Mouse (Mus musculus): Measurements from ENCODE around the gene Cdc42.

The Cdc42 gene

DNA sequence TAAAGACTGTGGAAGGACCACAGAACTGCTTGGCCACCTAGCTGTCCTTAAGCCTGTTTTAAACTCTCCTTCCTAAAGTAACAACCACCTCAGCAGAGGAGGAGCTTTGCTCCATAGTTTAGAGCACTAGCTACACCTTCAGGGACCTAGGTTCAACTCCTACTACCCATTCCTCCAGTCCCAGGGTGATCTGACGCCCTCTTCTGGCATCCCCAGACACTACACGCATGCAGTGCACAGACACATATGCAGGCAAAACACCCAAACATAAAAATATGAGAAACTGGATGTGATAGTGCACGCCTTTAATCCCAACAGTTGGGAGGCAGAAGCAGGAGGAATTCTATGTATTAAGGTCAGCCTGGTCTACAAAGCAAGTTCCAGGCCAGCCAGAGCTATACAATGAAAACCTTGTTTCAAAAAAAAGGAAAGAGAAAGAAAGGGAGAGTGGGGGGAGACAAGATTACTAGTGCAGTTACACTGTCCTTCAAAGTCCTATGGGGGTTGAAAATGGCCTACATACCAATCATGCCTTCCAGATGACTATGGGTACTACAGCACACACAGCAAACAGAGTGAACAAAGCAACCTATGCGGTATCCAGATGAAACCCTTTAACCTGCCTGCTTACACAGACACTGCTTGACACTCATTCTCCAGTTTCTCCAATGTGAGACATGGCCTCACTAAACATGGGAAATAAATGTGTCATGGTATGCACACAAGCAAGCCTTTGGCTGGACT lies 41.3 kb downstream of the Cdc42 start:
- no peak for DNase-seq (ENCODE audit: low read depth)

DNA sequence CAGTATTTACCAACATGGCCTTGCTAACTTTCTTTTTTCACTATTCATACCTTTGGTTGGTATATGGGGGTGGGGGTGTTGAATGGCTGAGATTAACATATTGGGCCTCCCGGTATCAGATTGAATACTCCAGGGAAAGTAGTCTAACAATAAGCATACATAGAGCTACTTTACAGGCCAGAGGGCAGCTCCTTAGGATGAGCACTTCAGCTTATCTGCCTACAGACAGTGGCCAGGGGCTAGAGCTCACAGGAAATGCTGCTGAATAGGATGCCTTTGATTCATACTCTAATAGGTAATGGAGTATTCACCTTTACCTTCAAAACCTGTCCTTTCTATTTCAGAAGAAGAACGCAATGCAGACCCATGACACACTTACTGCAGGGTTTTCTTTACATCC lies 42.5 kb downstream of the Cdc42 start:
- DNase-seq (ENCODE audit: low read depth), result no peak

DNA sequence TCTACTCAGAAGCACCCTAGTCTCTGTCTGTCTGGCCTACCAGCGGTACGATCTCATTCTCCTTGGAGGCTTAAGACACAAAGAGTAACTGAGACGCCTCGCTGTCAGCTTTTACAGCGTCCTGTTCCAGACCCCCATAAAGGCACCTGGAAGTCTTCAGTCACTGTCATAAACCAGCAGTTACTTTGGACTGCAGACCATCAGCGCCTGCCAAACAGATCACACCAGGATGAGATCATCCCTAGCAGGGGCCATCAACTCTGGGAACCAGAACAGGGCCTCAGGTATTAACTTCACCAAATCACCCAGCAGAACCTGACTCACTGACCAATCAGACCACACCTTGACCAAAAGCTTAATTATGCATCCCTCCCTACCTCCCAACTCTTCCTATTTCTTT lies 43.0 kb downstream of the Cdc42 start:
- DNase-seq (ENCODE audit: low read depth), result no peak

DNA sequence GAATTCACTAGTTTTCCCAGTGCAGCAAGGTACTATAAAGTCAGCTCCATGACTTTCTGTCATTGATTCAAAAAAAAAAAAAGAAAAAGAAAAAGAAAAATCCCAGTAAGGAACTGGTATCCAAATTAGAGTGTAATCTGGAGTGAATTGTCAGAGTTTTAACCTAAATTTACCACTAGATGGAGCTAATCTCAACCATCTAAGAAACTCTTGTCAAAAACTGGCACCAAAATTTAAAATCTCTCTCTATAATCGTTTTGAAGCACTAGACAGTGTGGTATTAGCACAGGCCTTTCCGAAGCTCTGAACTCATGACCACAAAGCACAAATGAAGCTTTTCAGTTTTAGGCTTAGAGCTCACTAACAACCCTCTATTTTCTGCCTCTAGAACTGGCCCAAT lies 44.0 kb downstream of the Cdc42 start:
- peak; percentile 65 for DNase-seq (ENCODE audit: low read depth)

DNA sequence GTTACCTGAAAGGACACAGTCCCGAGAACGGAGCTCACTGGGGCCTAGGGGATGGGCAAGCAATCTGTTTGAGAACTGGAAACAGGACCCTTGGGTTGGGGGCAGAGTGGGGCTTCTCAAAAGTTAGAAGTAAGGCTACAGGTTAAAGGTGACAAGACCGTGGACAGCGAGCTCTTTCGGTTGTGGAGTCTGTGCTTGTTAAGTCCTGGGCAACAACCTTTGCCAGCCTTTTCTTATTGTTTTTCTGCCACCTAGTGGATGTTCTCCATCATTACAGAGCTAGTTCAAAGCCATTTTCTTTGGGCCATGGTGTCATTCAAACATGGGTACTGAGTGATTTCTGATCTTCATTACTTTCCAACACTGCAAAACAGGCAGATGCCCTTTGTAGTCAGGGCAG lies 49.1 kb downstream of the Cdc42 start:
- peak; percentile 70 for DNase-seq (ENCODE audit: low read depth)

DNA sequence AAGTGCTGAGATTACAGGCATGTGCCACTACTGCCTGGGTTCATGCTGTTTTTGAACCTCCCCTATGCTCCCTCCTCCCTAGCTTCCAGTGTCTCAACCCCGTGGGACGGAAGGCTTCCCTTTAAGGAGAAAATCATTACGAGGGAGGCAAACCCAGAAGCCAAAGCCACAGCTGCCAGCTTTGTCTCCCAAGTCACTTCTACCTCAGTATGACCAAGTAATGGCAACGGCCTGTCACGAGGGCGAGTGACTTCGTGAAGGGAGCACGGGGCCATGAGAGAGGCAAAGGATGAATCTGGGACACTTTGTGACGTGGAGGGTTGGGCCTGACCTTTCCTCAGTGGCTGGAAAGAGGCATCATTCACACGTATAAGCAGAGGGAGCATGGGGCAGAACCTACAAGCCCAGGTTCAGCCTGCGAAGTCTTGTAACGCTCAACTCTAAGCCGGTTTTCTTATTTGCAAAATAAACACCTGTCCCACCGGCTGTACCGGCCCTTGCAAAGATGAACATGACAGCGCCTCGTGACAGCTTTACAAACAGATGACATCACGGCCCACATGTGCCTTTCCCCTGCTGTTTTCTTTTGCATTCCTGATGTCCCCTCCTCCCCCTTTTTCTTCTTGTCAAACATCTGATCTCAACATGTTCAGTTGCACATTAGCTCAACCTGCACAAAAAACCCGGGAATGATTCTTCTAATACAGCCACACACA lies 50.4 kb downstream of the Cdc42 start:
- DNase-seq (ENCODE audit: low read depth), result no peak

DNA sequence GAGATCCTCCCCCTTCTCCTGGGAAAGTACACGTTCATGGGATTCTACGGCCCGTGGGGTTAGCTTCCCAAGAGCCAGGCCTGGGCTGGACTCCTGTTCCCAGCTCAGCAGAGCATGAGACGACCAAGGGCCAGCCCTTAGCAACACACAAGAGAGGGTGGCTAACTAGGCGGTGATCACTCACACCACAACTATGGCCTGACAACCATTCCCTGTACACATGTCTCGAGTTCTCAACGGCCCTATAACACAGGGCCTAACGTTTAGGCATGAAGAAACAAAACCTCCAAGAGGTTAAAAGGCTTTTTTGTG lies 51.0 kb downstream of the Cdc42 start:
- DNase-seq (ENCODE audit: low read depth), result no peak

DNA sequence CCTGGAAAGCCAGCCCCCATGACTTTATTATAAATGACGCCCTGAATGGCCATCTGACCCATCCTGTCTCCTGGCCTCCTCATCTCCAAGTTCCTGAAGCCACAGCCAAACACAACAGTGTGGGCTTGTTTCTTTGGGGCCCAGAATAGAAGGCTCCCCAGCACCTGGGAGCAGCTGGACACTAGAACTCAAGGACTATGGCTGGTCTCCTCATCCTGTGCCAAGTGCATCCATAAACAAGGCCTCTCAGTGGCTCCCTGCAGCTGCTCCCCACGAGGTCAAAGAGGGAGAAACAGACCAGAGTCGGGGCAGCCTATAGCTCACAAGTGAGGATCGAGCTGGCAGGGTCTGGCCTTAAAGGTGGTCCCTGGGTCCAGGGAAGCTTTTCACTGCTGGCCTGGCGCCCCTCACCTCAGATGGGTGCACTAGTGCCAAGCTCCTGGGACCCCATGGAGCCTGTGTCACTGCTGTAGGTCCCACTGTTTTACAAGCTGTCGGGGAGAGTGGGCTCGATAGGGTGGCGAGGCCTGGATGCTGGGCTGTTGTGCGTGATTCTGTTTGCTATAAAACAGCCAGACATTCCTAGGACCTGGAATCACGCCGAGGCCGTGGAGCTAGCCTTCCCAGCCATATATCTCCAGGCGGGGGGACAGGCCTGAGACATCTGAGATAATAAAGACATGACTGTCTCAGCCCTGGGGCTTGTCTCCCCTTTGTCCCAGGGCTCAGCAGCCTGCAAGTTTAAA lies 51.5 kb downstream of the Cdc42 start:
- DNase-seq (ENCODE audit: low read depth), result no peak

DNA sequence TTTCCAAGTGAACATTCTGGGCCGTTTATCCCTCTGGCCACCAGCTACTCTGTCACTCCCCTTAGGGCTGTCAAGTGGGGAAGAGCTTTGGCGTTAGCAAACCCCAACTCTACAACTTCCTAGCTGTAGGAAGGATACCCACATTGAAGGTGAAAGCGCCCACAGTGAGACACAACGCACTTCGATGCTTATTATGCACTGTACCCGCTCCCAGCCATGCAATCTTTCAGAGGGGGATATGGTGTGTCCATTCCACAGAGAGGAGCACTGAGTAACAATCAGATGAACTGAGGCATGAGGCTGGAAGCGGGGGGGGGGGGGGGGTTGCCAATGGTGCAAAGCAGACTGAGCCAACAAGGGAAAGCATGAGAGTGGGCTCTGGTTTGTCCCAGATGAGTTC lies 52.5 kb downstream of the Cdc42 start:
- DNase-seq (ENCODE audit: low read depth), result no peak

DNA sequence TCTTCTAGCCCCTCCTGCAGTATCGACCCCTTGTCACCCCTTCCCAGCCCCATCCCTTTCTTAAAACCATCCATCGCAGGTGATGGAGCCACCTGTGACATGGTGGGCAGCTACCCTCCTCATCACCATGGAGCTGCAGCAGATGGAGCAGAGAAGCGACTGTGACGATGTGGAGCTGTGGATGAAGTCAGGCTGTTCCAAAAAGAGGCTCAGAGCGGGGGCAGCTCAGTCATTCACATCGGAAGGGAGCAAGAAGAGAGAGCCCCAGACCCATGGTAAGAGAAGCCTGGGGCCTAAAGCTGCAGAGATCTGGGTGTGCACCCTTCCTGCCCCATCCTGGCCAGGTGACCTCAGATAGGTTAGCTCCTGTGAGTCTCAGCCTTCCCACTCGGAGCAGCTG lies 53.4 kb downstream of the Cdc42 start:
- no peak for DNase-seq (ENCODE audit: low read depth)

DNA sequence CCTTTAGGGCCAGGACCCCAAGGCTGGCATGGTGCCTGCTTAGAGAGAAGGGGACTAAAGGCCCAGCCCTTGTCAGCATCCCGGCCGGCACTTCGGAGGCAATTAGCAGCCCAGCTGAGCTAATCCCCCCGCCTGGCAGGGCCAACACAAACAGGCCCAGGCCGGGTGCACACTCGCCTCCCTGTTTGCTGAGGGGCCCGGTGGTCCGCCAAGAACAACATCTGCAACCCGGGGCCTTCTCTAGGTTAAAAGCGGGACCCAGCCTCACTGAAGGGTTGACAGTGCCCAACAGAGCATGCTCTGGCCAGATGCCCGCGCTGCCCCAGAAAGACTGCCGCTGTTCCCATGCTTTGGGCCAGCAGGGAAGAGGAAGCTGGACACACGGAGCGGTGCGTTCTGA lies 55.9 kb downstream of the Cdc42 start:
- no peak for DNase-seq (ENCODE audit: low read depth)

DNA sequence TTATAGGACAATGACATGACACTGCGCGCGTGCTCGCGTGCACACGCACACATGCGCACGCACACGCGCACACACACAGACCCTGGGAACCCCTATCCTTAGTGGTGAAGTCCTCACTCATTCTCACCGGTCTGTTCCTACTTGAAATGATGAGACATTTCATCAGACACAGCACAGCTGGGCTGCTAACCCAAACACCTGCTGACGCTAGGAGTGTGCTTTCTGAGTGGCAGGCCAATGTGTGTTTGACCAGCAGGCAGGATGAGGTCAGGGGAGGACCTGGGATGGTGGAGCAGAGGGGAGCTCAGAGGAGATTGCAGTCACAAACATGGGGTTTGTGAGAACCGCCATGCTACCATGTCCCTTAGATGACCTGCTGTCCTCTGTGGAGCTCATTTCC lies 57.3 kb downstream of the Cdc42 start:
- DNase-seq (ENCODE audit: low read depth), result no peak

DNA sequence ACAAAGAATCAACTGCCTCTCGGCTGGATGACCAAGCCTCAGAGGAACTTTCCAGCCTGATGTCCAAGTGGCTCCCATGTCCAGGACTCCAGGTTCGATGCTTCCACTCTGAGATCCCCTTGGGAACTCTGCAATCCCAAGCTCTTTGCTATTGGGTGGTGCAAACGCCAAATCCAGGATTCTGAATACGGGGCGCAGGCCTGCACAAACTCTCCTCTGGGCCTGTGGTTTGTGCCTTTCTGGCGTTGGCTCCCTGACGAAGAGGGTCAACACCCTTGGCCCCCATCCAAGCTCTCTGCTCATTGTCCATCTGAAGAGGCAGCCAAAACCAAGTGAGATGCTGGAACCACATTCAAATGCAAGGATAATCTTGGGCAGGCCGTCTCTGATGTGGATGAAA lies 59.1 kb downstream of the Cdc42 start:
- DNase-seq (ENCODE audit: low read depth), result no peak

DNA sequence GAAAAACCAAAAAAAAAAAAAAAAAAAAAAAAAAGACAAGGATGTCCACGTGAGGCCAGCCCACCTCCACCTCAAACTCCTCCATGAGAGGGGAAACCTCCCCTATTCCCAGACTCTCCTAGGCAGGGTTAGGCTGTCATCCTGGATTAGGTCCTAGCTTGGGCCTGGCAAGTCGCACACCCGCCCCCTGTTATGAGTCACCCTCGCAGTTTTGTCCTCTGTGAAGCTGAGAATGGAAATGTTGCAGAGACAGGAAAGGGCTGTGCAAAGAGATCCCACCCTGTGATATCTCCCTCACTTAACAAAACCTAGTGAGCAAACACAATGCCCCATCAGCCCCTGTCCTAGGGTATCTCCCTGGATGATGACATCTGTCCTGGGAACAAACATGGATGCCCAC lies 59.9 kb downstream of the Cdc42 start:
- DNase-seq (ENCODE audit: low read depth), result no peak

DNA sequence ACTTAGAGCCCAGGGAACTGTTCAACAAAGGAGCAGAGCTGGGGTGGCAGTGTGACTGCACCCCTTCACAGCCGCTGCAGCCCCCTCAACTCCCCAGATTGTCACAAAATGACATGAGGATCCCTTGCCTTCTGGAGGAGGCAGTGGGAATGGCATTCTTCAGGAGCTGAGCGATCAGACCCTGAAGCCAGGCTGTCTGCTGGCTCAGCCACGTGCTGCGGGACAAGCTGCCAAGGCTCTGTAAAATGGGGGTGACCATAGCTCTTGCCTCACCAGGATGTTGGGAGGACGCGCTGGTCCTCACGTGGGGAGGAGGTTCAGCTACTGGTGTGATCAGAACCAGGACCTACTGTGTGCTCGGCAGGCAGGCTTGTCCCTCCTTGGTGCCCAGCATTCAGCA lies 62.6 kb downstream of the Cdc42 start:
- DNase-seq (ENCODE audit: low read depth), result no peak

DNA sequence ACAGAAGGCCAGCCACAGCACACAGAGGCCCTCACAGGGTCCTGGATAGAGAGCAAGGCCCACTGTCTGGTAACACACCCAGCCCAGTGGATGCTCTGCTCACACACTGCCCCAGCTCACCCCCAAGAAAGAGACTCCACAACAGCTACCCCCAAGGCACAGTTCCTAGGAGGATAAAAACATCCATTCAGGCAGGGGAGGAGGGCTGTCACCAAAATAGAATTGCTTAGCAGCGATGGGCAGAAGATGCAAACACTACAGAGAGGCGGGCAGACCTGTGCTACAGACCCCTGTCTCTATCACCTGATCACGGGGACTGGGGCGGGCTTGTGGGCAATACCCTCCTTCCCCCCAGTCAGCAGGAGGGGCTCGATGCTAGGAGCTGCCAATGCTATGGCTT lies 63.0 kb downstream of the Cdc42 start:
- DNase-seq (ENCODE audit: low read depth), result no peak

DNA sequence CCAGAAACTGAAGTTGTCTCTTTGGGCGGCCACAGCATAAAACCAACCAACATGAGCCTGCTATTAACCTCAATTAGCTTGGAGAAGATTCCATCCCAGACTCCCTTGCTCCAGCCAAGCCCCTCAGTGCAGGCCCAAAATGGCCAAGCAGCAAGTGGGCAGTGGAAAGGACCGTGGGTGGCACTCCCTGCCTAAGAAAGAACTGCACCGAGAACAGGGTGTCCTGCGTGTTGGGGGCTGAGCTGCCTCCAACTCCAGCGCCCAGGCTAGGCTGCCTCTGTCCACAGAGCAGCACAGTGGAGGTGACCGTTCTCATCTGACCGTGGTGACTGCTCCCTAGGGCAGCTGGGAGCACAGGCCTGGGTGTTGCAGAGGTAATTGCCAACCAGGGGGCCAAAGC lies 63.5 kb downstream of the Cdc42 start:
- no peak for DNase-seq (ENCODE audit: low read depth)

DNA sequence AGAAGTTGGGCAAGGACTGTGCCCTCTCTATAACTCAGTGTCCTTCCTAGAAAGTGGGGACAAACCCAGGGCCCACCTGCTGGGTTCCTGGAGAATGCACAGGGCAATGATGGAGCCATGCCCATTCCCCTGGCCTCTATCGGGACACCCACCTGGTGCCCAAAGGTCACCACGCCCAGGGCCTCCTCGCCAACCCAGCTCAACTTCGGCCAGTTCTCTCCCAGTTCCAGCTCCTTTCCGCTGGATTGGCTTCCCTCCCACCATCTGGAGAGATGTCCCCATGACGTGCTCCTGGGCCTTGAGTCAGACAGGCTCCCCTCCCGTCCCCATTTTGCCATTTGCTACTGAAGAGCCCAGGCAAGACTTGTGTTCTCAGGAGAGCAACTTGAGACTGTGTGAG lies 64.9 kb downstream of the Cdc42 start:
- no peak for DNase-seq (ENCODE audit: low read depth)

DNA sequence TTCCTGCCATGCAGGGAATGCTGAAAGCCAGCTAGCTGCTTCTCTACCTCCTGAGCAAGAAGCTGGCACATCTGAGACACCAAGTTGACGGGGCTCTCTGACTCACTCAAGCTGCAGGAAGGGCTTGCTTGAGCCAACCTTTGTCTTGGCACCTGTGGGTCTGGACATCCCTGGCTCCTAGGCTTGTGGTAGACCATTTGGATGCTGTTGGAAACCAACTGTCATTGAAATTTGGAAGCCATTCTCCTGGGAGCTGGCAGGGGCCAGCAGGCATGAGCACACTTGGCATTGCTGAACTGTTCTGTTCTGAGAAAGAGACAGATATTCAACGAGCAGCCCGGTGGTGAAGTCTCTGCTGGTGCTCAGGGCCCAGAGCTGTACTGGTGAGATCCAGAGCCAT lies 67.3 kb downstream of the Cdc42 start:
- DNase-seq (ENCODE audit: low read depth), result no peak

DNA sequence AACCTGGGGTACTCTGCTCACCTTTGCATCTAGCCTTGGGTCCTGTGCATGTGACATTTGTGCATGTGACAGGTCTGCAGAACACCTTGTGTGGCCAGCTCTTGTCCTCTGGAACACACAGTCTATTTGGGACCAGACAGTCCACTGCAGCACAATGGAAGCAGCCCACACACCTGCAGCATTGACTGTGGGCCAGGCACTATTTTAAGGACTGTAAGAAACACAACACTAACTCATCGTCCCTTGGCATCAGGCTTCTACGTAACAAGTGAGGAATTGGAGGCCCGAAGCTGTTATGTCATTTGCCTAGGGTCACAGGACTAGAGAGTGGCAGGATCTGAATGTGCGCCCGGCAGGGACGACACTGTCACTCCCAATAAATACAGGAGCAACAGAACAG lies 67.8 kb downstream of the Cdc42 start:
- no peak for DNase-seq (ENCODE audit: low read depth)

DNA sequence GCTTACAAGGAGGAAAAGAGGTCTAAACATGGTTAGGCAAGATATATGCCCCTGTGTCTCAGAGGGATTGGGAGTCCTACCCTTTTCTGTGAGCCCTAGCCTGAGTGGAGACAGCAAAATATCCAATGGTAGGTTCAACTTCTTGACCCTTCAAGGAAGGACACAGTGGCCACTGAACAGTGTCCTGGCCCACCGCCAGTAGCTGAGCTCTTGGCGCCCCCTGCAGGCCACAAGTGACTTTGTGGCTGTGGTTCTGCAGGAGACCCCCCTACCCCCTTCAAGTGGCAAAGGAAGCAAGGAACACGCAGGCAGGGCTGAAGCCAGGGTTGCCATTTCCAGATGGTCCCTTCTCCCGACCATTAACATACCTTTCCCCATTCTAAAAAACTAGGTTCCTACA lies 69.7 kb downstream of the Cdc42 start:
- peak; percentile 45 for DNase-seq (ENCODE audit: low read depth)

DNA sequence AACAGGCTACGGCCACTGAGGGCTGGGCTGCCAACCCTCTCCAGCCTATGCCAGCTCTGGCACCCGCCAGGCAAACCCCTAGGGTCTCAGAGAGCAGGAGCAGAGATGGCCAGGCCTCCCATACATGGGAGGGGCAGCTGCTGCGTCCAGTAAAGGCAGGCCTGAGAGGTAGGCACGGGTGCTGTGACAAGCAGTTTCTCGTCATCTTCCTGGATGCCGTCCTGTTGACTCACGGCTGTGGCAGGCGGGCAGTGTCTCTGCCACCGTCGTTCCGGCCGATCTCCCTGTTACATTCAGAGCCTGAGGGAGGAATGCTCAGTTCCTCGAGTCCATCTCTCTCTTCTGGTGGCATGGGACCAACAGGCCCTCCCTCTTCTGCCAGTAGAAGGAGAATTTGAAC lies 70.3 kb downstream of the Cdc42 start:
- DNase-seq (ENCODE audit: low read depth), result no peak

DNA sequence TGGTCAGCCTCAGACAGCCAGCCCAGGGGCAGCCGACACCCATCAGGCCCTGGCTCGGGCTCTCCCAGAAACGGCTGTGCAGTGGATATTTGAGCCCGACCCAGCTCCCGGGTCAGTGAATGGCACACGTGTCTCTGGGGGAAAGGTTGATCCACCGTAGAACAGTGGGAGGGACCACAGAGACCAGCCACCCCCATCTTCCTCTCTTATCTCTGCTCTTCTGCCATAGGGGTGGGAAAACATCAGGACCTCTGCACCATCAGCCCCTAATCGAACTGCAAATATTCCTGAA lies 70.9 kb downstream of the Cdc42 start:
- DNase-seq (ENCODE audit: low read depth), result no peak
